Mouse (Mus musculus): ENCODE data around the gene Tnpo1.
A peak's percentile ranks its signal among the peaks of the same experiment; 100 is the strongest.

DNA sequence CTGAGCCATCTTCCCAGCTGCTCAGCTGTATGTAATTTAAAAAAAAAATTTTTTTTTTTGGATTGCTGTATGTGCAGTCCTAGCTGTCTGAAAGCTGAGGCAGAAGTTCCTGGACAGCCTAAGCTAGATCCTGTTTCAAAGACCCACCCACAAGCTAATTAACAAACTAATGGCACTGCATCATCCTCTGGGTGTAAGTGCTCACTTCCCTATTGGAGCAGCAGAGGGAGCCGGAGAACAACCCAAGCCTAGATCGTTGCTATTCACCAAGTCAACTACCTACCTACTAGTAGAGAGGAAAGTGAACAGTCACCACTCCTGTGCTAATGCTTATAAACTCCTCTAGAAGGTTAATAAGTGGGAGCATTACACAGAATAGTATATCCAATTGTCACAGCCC lies 58.4 kb downstream of the Tnpo1 start:
- TF ChIP-seq POLR2A (IDR thresholded peaks at IDR 0.05; ENCODE audit: extremely low read depth, insufficient read depth, low read length) = no peak
- peak; percentile 72 for TF ChIP-seq CTCF (IDR thresholded peaks at IDR 0.05; ENCODE audit: low read depth, low read length)

All from liver, adult 2 months (tissue).